In the genomic region with DNA sequence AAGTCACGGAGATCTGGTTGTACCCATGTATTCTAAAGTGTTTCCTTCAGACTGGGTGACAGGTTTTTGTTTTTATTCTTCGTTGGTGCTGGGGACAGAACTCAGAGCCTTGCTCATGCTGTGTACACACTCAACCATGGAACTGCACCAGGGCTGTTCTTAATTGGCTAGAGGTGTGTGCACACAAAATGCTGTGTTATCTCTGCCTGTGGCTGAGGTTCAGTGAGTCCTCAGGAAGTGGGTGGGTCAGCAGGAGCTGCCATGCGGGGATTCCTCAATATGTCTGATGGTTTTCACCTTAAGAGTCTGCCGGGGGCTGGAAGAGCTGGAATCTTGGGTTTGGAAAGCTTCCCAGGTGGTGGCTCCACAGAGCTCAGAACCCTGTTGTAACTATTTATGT, we compare ENCODE assay signal across 19 mouse cellular contexts.
DNase-seq lines count a peak whose midpoint lies in the region; ATAC-seq lines count a peak whose summit lies in the region.
"Had no signal": no experiment of that assay in that cellular context is flagged by ENCODE, and none has a peak within 500 bp of the region (broad histone marks: within the 10 kb centered on the region; RNA-seq: fewer than 3 reads in every experiment).

No protein-coding gene starts in this region.

- H3K27me3 ChIP-seq in liver, embryonic 15.5 days = no peaks in the 10 kb centered on the region
- H3K27me3 ChIP-seq: hindbrain, embryonic 15.5 days had no signal

- no peaks in the 10 kb centered on the region for H3K36me3 ChIP-seq in liver, embryonic 15.5 days (replicated peaks)
- H3K36me3 ChIP-seq: forebrain, embryonic 10.5 days; G1E; hindbrain, embryonic 15.5 days had no signal

- H3K9me3 ChIP-seq in liver, embryonic 15.5 days (replicated peaks) = no peaks in the 10 kb centered on the region
- H3K9me3 ChIP-seq: forebrain, embryonic 10.5 days; hindbrain, embryonic 15.5 days had no signal

- ATAC-seq in liver, embryonic 15.5 days (ENCODE audit: insufficient read depth) = peak; percentile 44
- ATAC-seq: forebrain, postnatal 0 days; intestine, postnatal 0 days had no signal

- peak; percentile 85 for DNase-seq in heart, adult 11 months
- no peak for DNase-seq in heart, postnatal 4 days
- DNase-seq in lung, postnatal 25 days (ENCODE audit: low spot score) = peak; percentile 17
- no peak for DNase-seq in lung, postnatal 14 days
- DNase-seq in adrenal gland, postnatal 4 days (ENCODE audit: low spot score in 2 of 2) = no peak
- no peak for DNase-seq in retina, postnatal 1 day
- DNase-seq: adrenal gland, postnatal 14 days; cerebellum, adult 11 months; cerebellum, postnatal 10 days; forebrain, postnatal 0 days; heart, postnatal 14 days; midbrain, embryonic 14.5 days; thymus, postnatal 14 days had no signal

- no peak overlapping the region for H3K4me3 ChIP-seq in liver, embryonic 15.5 days (replicated peaks)
- H3K4me3 ChIP-seq: forebrain, embryonic 10.5 days; hindbrain, embryonic 15.5 days had no signal

- H3K9ac ChIP-seq in liver, embryonic 15.5 days = no peak overlapping the region
- H3K9ac ChIP-seq: forebrain, postnatal 0 days; hindbrain, embryonic 15.5 days had no signal

- H3K27ac ChIP-seq in liver, embryonic 15.5 days (replicated peaks) = no peak overlapping the region
- H3K27ac ChIP-seq: forebrain, embryonic 10.5 days; hindbrain, embryonic 15.5 days had no signal

- no peak overlapping the region for H3K4me2 ChIP-seq in liver, embryonic 15.5 days
- H3K4me2 ChIP-seq: heart, embryonic 11.5 days; hindbrain, embryonic 15.5 days had no signal

- 19% methylated on average over 4 of the region's 4 CpGs for WGBS in liver, embryonic 15.5 days (ENCODE audit: insufficient replicate concordance)

- peaks cover 16% of the 10 kb centered on the region for H3K4me1 ChIP-seq in liver, embryonic 15.5 days (replicated peaks)

Comparison
In these comparisons a context has a peak if more than half of its experiments do, and no peak if none do; other contexts are left out.
1. DNase-seq: peak in heart, adult 11 months (single experiment) and lung, postnatal 25 days (single experiment); none in heart, postnatal 4 days (single experiment), lung, postnatal 14 days (single experiment), adrenal gland, postnatal 4 days (0 of 2) and retina, postnatal 1 day (single experiment).